1 mouse cellular context compared by ENCODE assay signal in genomic region chr12:87256629-87257028, GRCm38 (mm10).
TF ChIP-seq lines count a peak whose summit lies in the region.

No protein-coding gene starts in this region.

TF ChIP-seq in MEL, 35 proteins besides CTCF, POLR2A, EP300 and RAD21:
- TF ChIP-seq E2F4 (IDR thresholded peaks at IDR 0.05; ENCODE audit: borderline replicate concordance, low read depth, low read length): no peak
- TF ChIP-seq USF2 (IDR thresholded peaks at IDR 0.05; ENCODE audit: borderline replicate concordance in 1 of 2, insufficient read depth in 1 of 2, low read depth in 1 of 2, low read length in 2 of 2): no peak
- TF ChIP-seq KAT2A (conservative IDR thresholded peaks at IDR 0.05; ENCODE audit: low read depth, low read length): no peak
- no peak for TF ChIP-seq RCOR1 (IDR thresholded peaks at IDR 0.05; ENCODE audit: low read depth, low read length)
- TF ChIP-seq NRF1 (IDR thresholded peaks at IDR 0.05; ENCODE audit: insufficient read depth, low read depth, low read length, poor library complexity, severe bottlenecking): no peak
- no peak for TF ChIP-seq MEF2A (IDR thresholded peaks at IDR 0.05; ENCODE audit: extremely low read depth, insufficient replicate concordance, low read depth, low read length, poor library complexity, severe bottlenecking)
- TF ChIP-seq MXI1 (IDR thresholded peaks at IDR 0.05; ENCODE audit: low read depth, low read length): no peak
- no peak for TF ChIP-seq SIN3A (IDR thresholded peaks at IDR 0.05; ENCODE audit: low read length)
- no peak for TF ChIP-seq POLR2AphosphoS2 (IDR thresholded peaks at IDR 0.05; ENCODE audit: low read length)
- TF ChIP-seq ELF1 (IDR thresholded peaks at IDR 0.05; ENCODE audit: low read depth, low read length): no peak
- no peak for TF ChIP-seq MAZ (IDR thresholded peaks at IDR 0.05; ENCODE audit: low read depth, low read length)
- TF ChIP-seq HCFC1 (IDR thresholded peaks at IDR 0.05; ENCODE audit: low read depth, low read length): no peak
